Mouse (Mus musculus) Patski (cell line): ENCODE results near the gene Hemk1. TPM values are rescaled to one million over a fixed set of nuclear protein-coding genes. Genes with fewer than 3 reads are reported as not detected.

Experiments
- ATAC-seq: fragments of 100-300 bp; one replicate; pipeline ENCODE4 v1.8.0; 2021
- CTCF ChIA-PET: fragments of 350-600 bp; sonication (Branson Sonifier 250); formaldehyde crosslinking; loops from one replicate; lab custom pipeline; 2022; ENCODE audit warnings: inconsistent platforms; lab: Charles Lee
- POLR2A ChIA-PET: fragments of 350-600 bp; sonication (Branson Sonifier 250); formaldehyde crosslinking; loops from one replicate; lab custom pipeline; 2022; ENCODE audit warnings: antibody characterized with exemption, inconsistent platforms; lab: Charles Lee
- DNase-seq: peaks from one replicate; pipeline ENCODE4 v3.0.0-alpha.2; 2011; ENCODE audit warnings: low read depth, low spot score
- H3K27me3 ChIP-seq: fragments of 371-371 bp; one replicate; pipeline ENCODE4 v1.5.1; 2021
- CTCF ChIP-seq: fragments of 100-300 bp; IDR thresholded peaks from one replicate; pipeline ENCODE4 v1.5.1; 2021
- in situ Hi-C: fragments of 300-500 bp; cut with MboI; formaldehyde crosslinking; loops from 3 replicates; pipeline ENCODE4 v1.11.1; 2018; ENCODE audit warnings: low pct_unique_long_range_greater_than_20kb, mixed read lengths
- polyA plus RNA-seq: library from polyadenylated mRNA; unstranded; gene quantifications from one replicate; pipeline ENCODE4 v1.2.3, GENCODE M21; 2021

Gene Hemk1
- polyA plus RNA-seq, 1 experiment from 2014 or later = 19.2 TPM

- POLR2A ChIA-PET = interaction anchor here (4.2 to 6.3 kb wide), 2 partner anchors 8 to 24 kb away, joined by 36 to 54 read pairs; no protein-coding TSS in a partner anchor
These were observed 38.4 kb downstream of the Hemk1 start for GRCm38 (mm10) chr9:107299783-107300182.

GRCm38 (mm10) chr9:107298876-107299275 lies 39.3 kb downstream of the Hemk1 start:
- CTCF ChIA-PET = interaction anchor here (0.9 to 11.5 kb wide), 5 partner anchors 17 to 36 kb away, joined by 3 to 99 read pairs (median 4); no protein-coding TSS in a partner anchor
- DNase-seq (no peak), ATAC-seq (no peak)
- POLR2A ChIA-PET = interaction anchor here (1.3 to 6.3 kb wide), 5 partner anchors 9 to 255 kb away, joined by 3 to 56 read pairs (median 36); partner anchors contain the start of gene Hemk1
- in situ Hi-C loops = loop anchor here (5.0 to 10.0 kb wide), 2 partner anchors 38 to 614 kb away; partner anchors contain the start of genes Hemk1 and Tex264
- H3K27me3 ChIP-seq = no peaks in the 10 kb centered on the region
- no peak for TF ChIP-seq CTCF

More at GRCm38 (mm10) chr9:107299783-107300182, 38.4 kb downstream of the Hemk1 start:
- no peak for ATAC-seq
- no peak for TF ChIP-seq CTCF
- CTCF ChIA-PET = interaction anchor here (0.9 to 11.5 kb wide), 3 partner anchors 20 to 35 kb away, joined by 4 to 99 read pairs (median 4); no protein-coding TSS in a partner anchor
- DNase-seq = no peak
- in situ Hi-C loops = loop anchor here (5.0 to 25.0 kb wide), 4 partner anchors 38 to 1112 kb away; partner anchors contain the start of genes Hemk1, Ppm1m, Sema3f and Tex264
- H3K27me3 ChIP-seq = no peaks in the 10 kb centered on the region

DNA sequence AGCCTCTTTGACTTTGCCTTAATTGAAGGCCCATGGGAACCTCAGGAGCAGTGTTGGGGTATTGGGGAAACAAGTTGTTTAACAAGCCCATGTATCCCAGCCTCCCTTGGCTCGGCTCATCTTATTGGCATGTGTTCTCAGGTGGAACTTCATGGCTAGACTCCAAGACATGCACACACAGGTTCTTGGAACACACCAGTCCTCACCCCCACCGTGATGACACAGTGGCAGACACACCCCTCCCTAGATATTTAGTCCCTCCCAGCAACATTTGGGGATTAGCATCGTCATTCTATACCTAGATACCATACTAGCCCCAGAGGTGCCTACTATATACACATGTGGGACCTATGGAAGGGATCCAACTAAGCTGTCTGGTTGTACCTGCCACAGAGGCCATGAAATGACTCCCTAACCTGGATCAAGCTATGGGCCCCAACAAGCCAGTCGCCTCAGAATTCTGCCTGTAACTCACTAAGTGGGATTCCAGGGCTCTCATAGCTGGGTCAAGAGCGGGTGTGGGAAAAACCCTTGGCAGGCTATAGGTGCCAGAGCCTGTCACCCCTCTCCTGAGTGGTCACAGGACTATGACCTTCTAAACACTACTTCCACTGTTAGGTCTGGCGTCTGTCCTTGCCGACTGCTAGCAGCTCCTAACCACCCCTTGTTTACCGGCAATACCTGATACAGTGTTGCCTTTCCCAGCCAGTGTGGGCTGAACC lies 39.9 kb downstream of the Hemk1 start:
- ChIA-PET CTCF (interaction anchor here (0.9 to 11.5 kb wide), 4 partner anchors 17 to 37 kb away, joined by 3 to 99 read pairs (median 4); no protein-coding TSS in a partner anchor), POLR2A (interaction anchor here (0.7 to 6.3 kb wide), 6 partner anchors 9 to 328 kb away, joined by 3 to 56 read pairs (median 34); partner anchors contain the start of gene Hemk1)
- H3K27me3 ChIP-seq = no peaks in the 10 kb centered on the region
- ATAC-seq (no peak), DNase-seq (no peak)
- TF ChIP-seq CTCF = no peak
- in situ Hi-C loops = loop anchor here (5.0 to 10.0 kb wide), 2 partner anchors 39 to 613 kb away; partner anchors contain the start of genes Hemk1 and Tex264

DNA sequence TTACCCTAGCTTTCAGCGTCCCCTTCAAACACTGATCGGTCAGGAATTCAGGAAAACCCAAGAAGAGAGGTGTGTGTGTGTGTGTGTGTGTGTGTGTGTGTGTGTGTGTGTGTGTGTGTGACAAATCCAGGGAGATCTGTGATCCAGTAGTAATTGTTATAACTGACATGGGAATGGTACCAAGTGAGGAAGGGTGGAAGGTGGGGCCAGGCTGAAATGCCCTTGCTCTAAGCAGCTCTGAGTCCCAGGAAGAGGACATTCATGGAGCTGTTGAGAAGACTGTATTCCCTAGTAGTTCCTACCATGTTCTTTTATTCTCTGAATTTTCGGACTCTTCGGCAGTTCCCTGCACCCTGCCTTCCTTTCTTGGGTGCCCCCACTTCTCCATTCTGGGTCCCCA lies 40.5 kb downstream of the Hemk1 start:
- in situ Hi-C loops = loop anchor here (5.0 to 10.0 kb wide), 2 partner anchors 40 to 613 kb away; partner anchors contain the start of genes Hemk1 and Tex264
- ATAC-seq = no peak
- POLR2A ChIA-PET = interaction anchor here (0.7 to 6.3 kb wide), 8 partner anchors 10 to 329 kb away, joined by 3 to 56 read pairs (median 18); partner anchors contain the start of genes 6430571L13Rik and Hemk1
- no peak for TF ChIP-seq CTCF
- no peak for DNase-seq
- CTCF ChIA-PET = interaction anchor here (1.4 to 11.5 kb wide), 3 partner anchors 27 to 38 kb away, joined by 4 to 99 read pairs (median 13); no protein-coding TSS in a partner anchor
- H3K27me3 ChIP-seq = no peaks in the 10 kb centered on the region

DNA sequence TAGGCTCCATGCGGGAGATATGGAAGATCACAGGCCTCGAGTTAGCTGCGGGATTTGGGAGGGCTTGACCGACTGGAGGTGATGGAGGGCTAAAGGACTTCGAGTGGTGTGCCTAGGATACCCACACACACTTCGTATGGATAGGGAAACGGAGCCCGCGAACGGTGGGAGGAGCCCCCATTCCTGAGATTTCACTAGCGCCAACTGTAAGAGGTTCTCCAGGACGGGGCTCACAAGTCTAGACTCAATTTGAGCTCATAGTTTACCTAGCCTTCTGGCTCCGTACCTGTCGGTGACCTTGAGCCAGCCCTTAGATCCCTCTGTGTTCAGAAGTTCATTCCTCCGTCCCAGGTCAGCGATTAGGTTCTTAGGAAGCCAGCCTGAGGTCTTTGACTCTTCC lies 41.1 kb downstream of the Hemk1 start:
- POLR2A ChIA-PET = interaction anchor here (1.4 to 6.3 kb wide), 6 partner anchors 10 to 43 kb away, joined by 5 to 56 read pairs (median 34); partner anchors contain the start of genes 6430571L13Rik and Hemk1
- DNase-seq (no peak), ATAC-seq (no peak)
- TF ChIP-seq CTCF = no peak
- CTCF ChIA-PET = interaction anchor here (0.9 to 11.5 kb wide), 3 partner anchors 28 to 59 kb away, joined by 3 to 99 read pairs (median 13); no protein-coding TSS in a partner anchor
- in situ Hi-C loops = loop anchor here (5.0 to 10.0 kb wide), 2 partner anchors 40 to 612 kb away; partner anchors contain the start of genes Hemk1 and Tex264
- H3K27me3 ChIP-seq = no peaks in the 10 kb centered on the region

GRCm38 (mm10) chr9:107296501-107296965 lies 41.6 kb downstream of the Hemk1 start:
- no peak for TF ChIP-seq CTCF
- ATAC-seq (peak; percentile 95), DNase-seq (peak; percentile 98)
- ChIA-PET CTCF (interaction anchor here (0.9 to 11.5 kb wide), 8 partner anchors 9 to 402 kb away, joined by 3 to 99 read pairs (median 4); no protein-coding TSS in a partner anchor), POLR2A (interaction anchor here (0.7 to 6.3 kb wide), 8 partner anchors 11 to 397 kb away, joined by 3 to 56 read pairs (median 18); partner anchors contain the start of genes 6430571L13Rik and Hemk1)
- no peaks in the 10 kb centered on the region for H3K27me3 ChIP-seq
- in situ Hi-C loops = loop anchor here (5.0 to 10.0 kb wide), 2 partner anchors 41 to 612 kb away; partner anchors contain the start of genes Hemk1 and Tex264

DNA sequence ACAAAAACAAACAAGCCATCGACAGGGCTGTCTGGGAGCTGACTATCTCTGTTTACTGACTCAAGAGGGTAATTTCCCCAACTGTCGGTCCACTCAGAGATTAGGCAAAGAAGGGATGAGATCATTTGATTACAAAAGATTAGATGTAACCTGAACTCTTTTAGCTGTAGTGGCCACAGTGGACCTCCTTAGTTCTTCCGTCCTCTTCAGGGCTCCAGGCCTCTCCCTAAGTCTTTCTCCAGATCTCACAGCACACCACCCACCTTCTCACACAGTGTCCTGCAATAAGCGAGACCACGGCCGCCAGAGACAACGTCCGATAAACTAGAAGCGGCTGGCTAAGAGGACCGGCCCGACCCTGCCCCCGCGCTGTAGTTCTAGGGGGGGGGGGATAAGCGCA lies 42.1 kb downstream of the Hemk1 start:
- in situ Hi-C loops = loop anchor here (5.0 to 10.0 kb wide), 2 partner anchors 41 to 611 kb away; partner anchors contain the start of genes Hemk1 and Tex264
- H3K27me3 ChIP-seq = no peaks in the 10 kb centered on the region
- TF ChIP-seq CTCF = no peak
- peak; percentile 34 for ATAC-seq
- no peak for DNase-seq
- ChIA-PET POLR2A (interaction anchor here (0.7 to 6.3 kb wide), 9 partner anchors 11 to 396 kb away, joined by 3 to 56 read pairs (median 5); partner anchors contain the start of gene Hemk1), CTCF (interaction anchor here (0.7 to 11.5 kb wide), 9 partner anchors 9 to 402 kb away, joined by 3 to 99 read pairs (median 5); partner anchors contain the start of gene 6430571L13Rik)

GRCm38 (mm10) chr9:107296016-107296040 lies 42.3 kb downstream of the Hemk1 start, which contains the start of gene Cish:
Cish (plus strand) TSS chr9:107296026.
- ChIA-PET POLR2A (interaction anchor here (0.7 to 6.3 kb wide), 8 partner anchors 12 to 396 kb away, joined by 3 to 56 read pairs (median 18); partner anchors contain the start of gene Hemk1), CTCF (interaction anchor here (0.7 to 11.5 kb wide), 9 partner anchors 9 to 401 kb away, joined by 3 to 99 read pairs (median 5); partner anchors contain the start of gene 6430571L13Rik)
- no peak for TF ChIP-seq CTCF
- no peak for ATAC-seq
- DNase-seq = no peak
- in situ Hi-C loops = loop anchor here (5.0 to 10.0 kb wide), 2 partner anchors 41 to 611 kb away; partner anchors contain the start of genes Hemk1 and Tex264
- H3K27me3 ChIP-seq = no peaks in the 10 kb centered on the region

DNA sequence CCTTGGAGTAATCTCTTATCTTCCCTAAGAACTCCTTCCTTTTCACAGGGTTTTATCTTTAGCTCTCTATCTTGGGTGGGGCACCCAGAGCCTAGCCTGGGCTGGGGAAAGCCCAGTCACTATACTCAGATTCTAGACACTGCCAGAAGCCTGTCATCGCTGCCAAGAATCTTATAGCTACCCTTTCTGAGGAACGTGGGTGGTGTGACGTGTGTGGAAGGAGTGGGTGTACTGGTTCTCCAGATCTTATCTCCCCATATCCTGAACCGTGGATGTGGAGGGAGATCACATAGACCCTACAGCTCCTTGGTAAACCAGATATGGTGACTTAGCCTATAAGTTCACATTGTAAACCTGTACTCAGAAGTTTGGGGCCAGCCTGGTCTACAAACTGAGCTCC lies 42.5 kb downstream of the Hemk1 start:
- no peaks in the 10 kb centered on the region for H3K27me3 ChIP-seq
- DNase-seq (no peak), ATAC-seq (no peak)
- POLR2A ChIA-PET = interaction anchor here (0.7 to 6.3 kb wide), 8 partner anchors 12 to 396 kb away, joined by 3 to 56 read pairs (median 18); partner anchors contain the start of gene Hemk1
- in situ Hi-C loops = loop anchor here (5.0 to 10.0 kb wide), 2 partner anchors 42 to 611 kb away; partner anchors contain the start of genes Hemk1 and Tex264
- TF ChIP-seq CTCF = no peak
- CTCF ChIA-PET = interaction anchor here (0.7 to 11.5 kb wide), 11 partner anchors 10 to 401 kb away, joined by 3 to 99 read pairs (median 5); partner anchors contain the start of gene 6430571L13Rik
